Mouse (Mus musculus): ENCODE data around the gene Pi4k2b.

DNA sequence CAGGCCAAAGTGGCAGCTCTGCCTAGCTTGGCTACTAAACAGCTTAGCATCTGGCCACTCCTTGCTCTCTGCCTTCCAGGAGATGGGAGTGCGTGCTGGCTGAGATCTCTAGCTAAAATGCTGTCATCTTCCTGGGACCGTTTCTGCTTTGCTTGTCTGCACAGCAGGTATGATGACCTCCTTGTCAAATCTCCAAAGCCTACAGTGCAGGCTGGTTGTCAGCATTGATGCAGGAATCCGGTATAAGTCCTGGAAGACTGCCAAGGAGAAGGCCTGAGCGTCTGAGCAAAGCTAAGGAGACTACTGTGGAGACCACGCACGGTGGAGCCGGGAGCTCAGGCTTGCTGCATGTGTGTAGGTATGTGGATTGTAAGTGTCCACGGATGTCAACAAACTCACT, 33.9 kb downstream of the Pi4k2b start, which contains the start of gene Zcchc4:
- TF ChIP-seq CTCF (IDR thresholded peaks at IDR 0.05; ENCODE audit: control insufficient read depth, insufficient read depth, insufficient replicate concordance, low read depth, low read length): no peak
- no peak for TF ChIP-seq POLR2A (IDR thresholded peaks at IDR 0.05; ENCODE audit: control insufficient read depth, low read depth, low read length)

Measured in testis, adult 2 months (tissue).